Mouse (Mus musculus): ENCODE data around the gene Lrmda.

The Lrmda gene

GRCm38 (mm10) chr14:22226205-22226604, 206.7 kb downstream of the Lrmda start:
- in situ Hi-C loops (cut with MseI, MboI): no loop called here

- in situ Hi-C loops (cut with MseI, MboI): no loop called here
Observed at GRCm38 (mm10) chr14:22228253-22228968, 208.9 kb downstream of the Lrmda start.

- in situ Hi-C loops (cut with MseI, MboI): no loop called here
Observed at GRCm38 (mm10) chr14:22240315-22240714, 220.8 kb downstream of the Lrmda start.

- in situ Hi-C loops (cut with MseI, MboI): no loop called here
Observed at GRCm38 (mm10) chr14:22255458-22255857, 235.9 kb downstream of the Lrmda start.

- in situ Hi-C loops (cut with MseI, MboI): no loop called here
Observed at GRCm38 (mm10) chr14:22256274-22256673, 236.8 kb downstream of the Lrmda start.

- in situ Hi-C loops (cut with MseI, MboI): no loop called here
Observed at GRCm38 (mm10) chr14:22259376-22260032, 240.0 kb downstream of the Lrmda start.

GRCm38 (mm10) chr14:22260033-22260419, 240.5 kb downstream of the Lrmda start:
- in situ Hi-C loops (cut with MseI, MboI): no loop called here

- in situ Hi-C loops (cut with MseI, MboI): no loop called here
Observed at GRCm38 (mm10) chr14:22265229-22265905, 245.9 kb downstream of the Lrmda start.

- in situ Hi-C loops (cut with MseI, MboI): no loop called here
Observed at GRCm38 (mm10) chr14:22269812-22270211, 250.3 kb downstream of the Lrmda start.

GRCm38 (mm10) chr14:22278053-22278452, 258.5 kb downstream of the Lrmda start:
- in situ Hi-C loops (cut with MseI, MboI): no loop called here

- in situ Hi-C loops (cut with MseI, MboI): no loop called here
Observed at GRCm38 (mm10) chr14:22279591-22279990, 260.1 kb downstream of the Lrmda start.

GRCm38 (mm10) chr14:22281630-22282029, 262.1 kb downstream of the Lrmda start:
- in situ Hi-C loops (cut with MseI, MboI): no loop called here

GRCm38 (mm10) chr14:22282847-22283246, 263.3 kb downstream of the Lrmda start:
- in situ Hi-C loops (cut with MseI, MboI): no loop called here

- in situ Hi-C loops (cut with MseI, MboI): no loop called here
Observed at GRCm38 (mm10) chr14:22283722-22284121, 264.2 kb downstream of the Lrmda start.

GRCm38 (mm10) chr14:22284823-22285517, 265.5 kb downstream of the Lrmda start:
- in situ Hi-C loops (cut with MseI, MboI): no loop called here

GRCm38 (mm10) chr14:22285826-22286225, 266.3 kb downstream of the Lrmda start:
- in situ Hi-C loops (cut with MseI, MboI): no loop called here

GRCm38 (mm10) chr14:22288179-22288578, 268.7 kb downstream of the Lrmda start:
- in situ Hi-C loops (cut with MseI, MboI): no loop called here

- in situ Hi-C loops (cut with MseI, MboI): no loop called here
Observed at GRCm38 (mm10) chr14:22289380-22289922, 269.9 kb downstream of the Lrmda start.

GRCm38 (mm10) chr14:22294371-22294770, 274.9 kb downstream of the Lrmda start:
- in situ Hi-C loops (cut with MseI, MboI): no loop called here

- in situ Hi-C loops (cut with MseI, MboI): no loop called here
Observed at GRCm38 (mm10) chr14:22296655-22297239, 277.2 kb downstream of the Lrmda start.

- in situ Hi-C loops (cut with MseI, MboI): no loop called here
Observed at GRCm38 (mm10) chr14:22306759-22307158, 287.2 kb downstream of the Lrmda start.

Data from mouse trophoblast stem cell (cell line).